Mouse (Mus musculus) embryonic fibroblast, embryonic 13.5 days (primary cell): Measurements from ENCODE around the gene Spsb4. TPM values are rescaled to one million over a fixed set of nuclear protein-coding genes. Genes with fewer than 3 reads are reported as not detected.

Experiments
- H3K27ac ChIP-seq: 2 replicates; pipeline ENCODE4 v1.5.1; 2012; ENCODE audit warnings: low read length, control low read depth, inconsistent platforms; ENCODE audit not compliant: insufficient read depth
- H3K4me1 ChIP-seq: 2 replicates; pipeline ENCODE4 v1.6.1; 2011; ENCODE audit warnings: low read length; ENCODE audit not compliant: control insufficient read depth, insufficient read depth
- H3K4me3 ChIP-seq: 2 replicates; pipeline ENCODE4 v1.5.1; 2011; ENCODE audit warnings: mild to moderate bottlenecking, control low read depth, low read length; ENCODE audit not compliant: insufficient read depth
- CTCF ChIP-seq: IDR thresholded peaks from 2 replicates; pipeline ENCODE4 v1.5.1; 2011; ENCODE audit warnings: mild to moderate bottlenecking, control low read depth, low read length, moderate library complexity, borderline replicate concordance; ENCODE audit not compliant: insufficient read depth
- POLR2A ChIP-seq: IDR thresholded peaks from 2 replicates; pipeline ENCODE4 v1.6.1; 2011; ENCODE audit warnings: low read depth, mild to moderate bottlenecking, control low read depth, low read length, moderate library complexity
- polyA plus RNA-seq: library from polyadenylated mRNA; stranded (reverse); fragments of >200 nt; gene quantifications from 2 replicates; pipeline ENCODE4 v1.2.4, GENCODE M21; 2011; ENCODE audit warnings: low read depth; ENCODE audit not compliant: missing spikeins, insufficient read length

Spsb4 gene
- polyA plus RNA-seq, 1 experiment, result 1.8 TPM

DNA sequence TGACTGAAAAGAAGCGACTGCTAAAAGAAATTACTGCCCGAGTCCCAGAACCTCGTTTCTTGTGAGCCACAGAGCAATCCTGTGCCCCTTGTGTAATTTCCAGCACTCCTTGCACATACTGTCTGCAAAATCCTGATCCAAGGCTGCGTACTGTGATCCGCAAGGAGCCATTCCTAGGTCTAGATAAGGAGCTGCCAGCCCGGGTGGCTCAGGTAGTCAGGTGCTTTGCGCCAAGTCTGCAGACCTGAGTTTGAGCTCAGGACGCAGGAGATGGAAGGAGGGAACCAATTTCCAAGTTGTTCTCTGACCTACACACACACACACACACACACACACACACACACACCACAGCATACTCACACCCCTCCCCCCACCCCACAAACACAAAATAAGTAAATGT, 16.0 kb downstream of the Spsb4 start:
- Histone ChIP-seq H3K4me3 (no peak overlapping the region), H3K27ac (no peak overlapping the region), H3K4me1 (no peaks in the 10 kb centered on the region)
- TF ChIP-seq POLR2A (no peak), CTCF (no peak)

DNA sequence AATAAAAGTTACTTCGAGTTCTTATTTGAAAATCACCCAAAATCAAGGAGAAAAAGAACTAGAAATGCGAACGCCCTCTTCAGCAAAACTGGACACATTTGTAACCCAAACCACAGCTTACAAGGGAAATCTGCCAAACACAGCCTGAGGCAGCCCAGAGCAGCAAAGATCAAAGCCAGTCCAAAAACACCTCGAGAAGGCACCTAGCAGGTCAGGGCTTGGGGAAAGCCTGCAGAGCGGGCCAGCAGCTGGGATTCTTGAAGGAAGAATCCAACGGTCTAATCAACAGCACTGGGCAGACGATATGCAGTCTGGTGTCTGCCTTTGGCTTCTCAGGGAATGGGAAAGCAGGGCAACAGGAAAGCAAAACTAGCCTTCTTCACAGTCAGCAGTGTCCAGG, 16.6 kb downstream of the Spsb4 start:
- TF ChIP-seq POLR2A (no peak), CTCF (no peak)
- H3K4me3 ChIP-seq, result no peak overlapping the region
- no peaks in the 10 kb centered on the region for H3K4me1 ChIP-seq
- no peak overlapping the region for H3K27ac ChIP-seq

DNA sequence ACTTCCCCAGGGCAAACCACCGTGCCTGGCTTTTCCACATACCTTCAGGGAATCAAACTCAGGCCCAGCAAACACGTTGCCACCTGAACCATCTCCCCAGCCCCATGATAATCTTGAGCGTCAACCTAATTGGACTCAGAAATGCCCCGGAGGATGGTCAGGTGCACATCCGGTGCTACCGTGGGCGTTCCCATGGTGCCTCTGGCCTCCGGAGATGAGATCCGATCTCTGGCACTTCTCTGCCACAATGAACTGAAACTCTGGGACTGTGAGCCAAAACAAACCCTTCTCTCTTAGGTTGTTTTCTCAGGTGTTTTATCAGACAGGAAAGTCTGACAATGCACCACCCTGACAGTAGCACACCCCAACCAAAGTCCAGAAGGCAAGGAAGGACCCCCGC, 17.2 kb downstream of the Spsb4 start:
- H3K4me1 ChIP-seq, result no peaks in the 10 kb centered on the region
- no peak for TF ChIP-seq CTCF
- TF ChIP-seq POLR2A, result no peak
- H3K27ac ChIP-seq, result no peak overlapping the region
- H3K4me3 ChIP-seq, result no peak overlapping the region

DNA sequence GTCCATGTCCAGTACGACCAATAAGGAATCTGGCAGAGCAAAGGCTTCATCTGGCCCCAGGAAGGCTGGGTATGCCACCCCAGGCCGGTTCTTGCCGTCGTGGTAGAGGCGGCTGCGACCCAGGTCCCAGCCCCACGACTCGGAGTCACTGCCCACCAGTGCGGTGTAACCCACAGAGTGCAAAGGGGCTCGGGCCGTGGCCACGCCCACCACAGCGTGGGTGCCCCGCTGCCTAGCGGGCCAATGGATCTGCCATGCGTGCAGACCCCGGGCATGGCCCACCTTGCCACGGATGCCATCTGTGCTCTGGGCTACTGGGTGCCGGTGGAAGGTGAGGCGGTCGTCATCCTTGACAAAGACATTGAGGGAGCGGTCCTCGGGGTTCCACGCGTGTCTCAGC, 22.9 kb downstream of the Spsb4 start:
- no peaks in the 10 kb centered on the region for H3K4me1 ChIP-seq
- H3K27ac ChIP-seq, result no peak overlapping the region
- TF ChIP-seq POLR2A (no peak), CTCF (no peak)
- no peak overlapping the region for H3K4me3 ChIP-seq

DNA sequence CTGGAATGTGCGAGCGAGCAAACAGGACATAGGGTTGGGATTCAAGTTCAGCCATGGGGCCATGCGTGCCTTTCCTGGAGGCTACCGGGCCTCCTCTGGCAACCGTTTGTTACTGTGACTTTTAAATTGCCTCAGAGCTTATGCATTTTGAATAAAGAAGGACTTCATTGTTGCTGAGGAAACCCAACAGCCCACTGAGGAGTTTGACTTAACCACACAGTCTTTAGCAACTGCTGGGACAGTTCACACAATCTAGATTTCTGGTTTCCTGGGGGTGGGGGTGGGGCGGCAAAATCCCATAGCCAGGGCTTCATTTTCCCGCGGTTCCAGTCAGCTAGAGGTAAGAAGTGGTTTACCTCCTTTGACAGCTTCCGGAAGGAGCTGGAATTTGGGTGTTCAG, 23.9 kb downstream of the Spsb4 start:
- Histone ChIP-seq H3K4me1 (no peaks in the 10 kb centered on the region), H3K27ac (no peak overlapping the region), H3K4me3 (no peak overlapping the region)
- TF ChIP-seq CTCF (no peak), POLR2A (no peak)

DNA sequence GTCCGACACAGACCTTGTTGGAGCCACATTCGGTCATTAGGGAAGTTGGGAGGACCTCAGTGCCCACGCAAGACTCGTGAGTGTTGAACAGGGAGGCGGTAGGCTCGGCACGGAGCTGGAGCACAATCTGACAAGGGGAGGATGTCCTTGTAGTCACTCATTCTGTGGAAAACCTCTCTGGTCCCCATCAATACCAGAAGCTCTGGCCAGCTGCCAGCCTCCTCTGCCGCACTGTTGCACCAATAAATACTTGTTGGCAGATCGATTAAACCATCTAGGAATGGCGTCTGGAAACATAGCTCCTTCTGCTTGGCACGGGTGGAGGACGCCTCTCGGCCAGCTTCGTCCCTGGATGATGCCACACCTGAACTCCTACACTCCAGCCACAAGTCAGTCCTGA, 27.5 kb downstream of the Spsb4 start:
- TF ChIP-seq POLR2A (no peak), CTCF (no peak)
- Histone ChIP-seq H3K4me1 (no peaks in the 10 kb centered on the region), H3K4me3 (no peak overlapping the region), H3K27ac (no peak overlapping the region)

DNA sequence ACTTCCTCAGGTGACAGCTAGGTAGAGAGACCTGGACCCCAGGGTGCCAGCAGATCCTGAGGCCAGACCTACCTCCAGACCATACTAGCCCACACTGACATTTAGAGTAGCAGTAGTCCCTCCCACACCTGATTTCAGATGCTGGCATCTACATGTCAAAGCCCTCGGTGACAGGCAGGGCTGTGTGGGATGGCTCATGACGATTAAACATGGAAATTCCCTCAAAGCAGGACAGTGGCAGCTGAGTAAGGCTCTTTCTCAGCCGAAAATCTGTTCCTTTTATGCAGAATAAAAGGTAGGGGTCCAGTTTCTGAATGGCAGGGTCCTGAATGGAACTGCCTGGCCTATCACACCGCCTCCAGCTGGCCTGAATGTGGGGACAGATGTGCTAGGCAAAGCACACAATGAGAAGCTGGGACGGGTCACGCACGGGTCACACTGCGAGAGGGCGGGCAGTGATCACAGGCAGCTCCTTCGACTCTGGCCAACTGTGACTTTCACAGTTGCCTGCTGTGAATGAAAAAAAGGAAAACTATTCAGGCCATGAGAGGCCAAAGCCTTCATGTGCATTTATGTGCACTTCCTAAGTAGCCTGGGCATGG, 29.2 kb downstream of the Spsb4 start:
- no peaks in the 10 kb centered on the region for H3K4me1 ChIP-seq
- H3K4me3 ChIP-seq, result no peak overlapping the region
- no peak overlapping the region for H3K27ac ChIP-seq
- TF ChIP-seq CTCF (no peak), POLR2A (no peak)

DNA sequence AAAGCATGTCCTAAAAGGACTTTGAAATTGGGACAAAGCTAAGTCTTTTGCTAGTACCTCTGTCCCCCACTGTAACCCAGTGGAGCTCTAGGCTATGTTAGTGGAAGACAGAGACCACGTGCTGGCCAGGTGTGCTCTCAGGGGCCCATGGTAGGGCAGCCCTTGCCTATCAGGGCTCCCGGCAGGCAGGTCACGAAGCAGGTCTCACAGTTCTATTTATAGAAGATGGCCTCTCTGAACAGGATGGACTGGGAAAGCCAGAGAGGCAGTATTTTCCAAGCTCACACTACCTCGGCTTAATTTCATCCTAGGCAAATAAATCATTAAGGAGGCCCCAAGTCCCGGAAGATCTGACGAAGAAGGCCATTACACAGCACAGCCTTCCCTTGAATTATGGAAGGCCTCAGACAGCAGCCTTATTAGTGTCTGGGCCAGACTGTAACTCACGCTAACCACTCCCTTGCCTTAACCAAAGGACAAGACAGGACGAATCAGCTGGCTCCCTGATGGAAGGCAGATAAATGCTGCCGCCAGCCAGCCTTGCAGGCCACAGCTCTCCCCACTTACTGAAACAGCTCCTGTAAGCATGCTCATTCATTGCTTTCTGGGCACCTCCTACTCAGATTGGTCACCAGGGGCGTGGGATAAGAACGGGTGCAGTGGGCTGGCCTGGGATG, 31.7 kb downstream of the Spsb4 start:
- no peak overlapping the region for H3K27ac ChIP-seq

DNA sequence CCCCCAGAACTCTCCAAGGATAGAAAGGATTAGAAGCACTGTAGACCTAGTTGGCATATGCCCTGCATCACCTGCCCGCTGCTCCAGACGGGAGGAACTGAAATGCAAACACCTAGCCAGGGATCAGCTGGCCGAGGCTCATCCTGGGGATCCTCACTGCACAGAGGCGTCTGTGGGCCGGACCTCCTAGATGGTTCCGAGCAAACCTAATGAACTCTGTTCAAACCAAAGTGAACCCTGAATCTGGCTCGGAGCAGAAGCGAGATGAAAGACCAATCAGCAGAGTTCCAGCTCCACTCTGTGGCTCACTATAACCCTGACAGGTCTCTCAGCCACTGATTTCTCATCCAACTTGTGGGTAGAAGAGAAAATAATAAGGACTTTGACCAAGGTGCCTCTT, 34.6 kb downstream of the Spsb4 start:
- TF ChIP-seq CTCF (no peak), POLR2A (no peak)
- H3K4me3 ChIP-seq, result no peak overlapping the region
- no peak overlapping the region for H3K27ac ChIP-seq
- no peaks in the 10 kb centered on the region for H3K4me1 ChIP-seq

More for the DNA sequence above, 31.7 kb downstream of the Spsb4 start:
- TF ChIP-seq POLR2A (no peak), CTCF (no peak)
- no peaks in the 10 kb centered on the region for H3K4me1 ChIP-seq
- no peak overlapping the region for H3K4me3 ChIP-seq

DNA sequence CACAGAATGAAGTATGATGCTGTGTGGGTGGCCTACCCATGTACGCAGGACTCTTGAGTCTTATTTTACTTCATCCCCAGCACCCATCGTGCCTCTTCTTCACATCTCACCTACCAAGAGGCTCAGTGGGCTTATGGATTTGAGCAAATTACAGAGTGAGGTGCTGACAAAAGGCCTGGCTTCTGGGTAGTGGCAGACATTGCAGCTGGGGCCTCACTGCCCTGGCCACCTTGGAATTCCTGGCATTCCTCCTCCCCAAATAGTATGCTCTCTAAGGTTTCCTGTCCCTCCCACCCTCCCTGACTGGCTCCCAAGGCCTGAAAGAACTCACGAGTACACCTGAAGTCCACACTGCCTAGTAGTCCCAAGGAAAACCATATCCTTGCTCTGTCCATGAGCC, 35.7 kb downstream of the Spsb4 start:
- Histone ChIP-seq H3K27ac (no peak overlapping the region), H3K4me3 (no peak overlapping the region), H3K4me1 (no peaks in the 10 kb centered on the region)
- TF ChIP-seq CTCF, result no peak
- TF ChIP-seq POLR2A, result no peak
